Mouse (Mus musculus) midbrain, embryonic 16.5 days (tissue): ENCODE measurements around the gene Cd53. TPM values are rescaled to one million over a fixed set of nuclear protein-coding genes. Genes with fewer than 3 reads are reported as not detected.

Experiments
- ATAC-seq: fragments of 200-750 bp; cut with Nextera tagmentation; 2 replicates; pipeline ENCODE4 v1.8.0; 2017; ENCODE audit warnings: moderate TSS enrichment
- H3K27ac ChIP-seq: fragments of 300-500 bp; sonication (generic); 2 replicates; pipeline ENCODE4 v1.5.1; 2014; ENCODE audit warnings: mild to moderate bottlenecking, low read length, mixed read lengths
- H3K27me3 ChIP-seq: fragments of 300-500 bp; sonication (generic); 2 replicates; pipeline ENCODE4 v1.6.1; 2014; ENCODE audit warnings: low read depth, low read length, mixed read lengths; ENCODE audit not compliant: control insufficient read depth, insufficient read depth
- H3K36me3 ChIP-seq: fragments of 300-500 bp; sonication (generic); 2 replicates; pipeline ENCODE4 v1.6.1; 2014; ENCODE audit warnings: mild to moderate bottlenecking, low read length, moderate library complexity, mixed read lengths; ENCODE audit not compliant: control insufficient read depth, insufficient read depth
- H3K4me1 ChIP-seq: fragments of 300-500 bp; sonication (generic); 2 replicates; pipeline ENCODE4 v1.6.1; 2014; ENCODE audit warnings: mild to moderate bottlenecking, low read length, mixed read lengths; ENCODE audit not compliant: control insufficient read depth, insufficient read depth
- H3K4me2 ChIP-seq: fragments of 300-500 bp; sonication (generic); 2 replicates; pipeline ENCODE4 v1.6.1; 2014; ENCODE audit warnings: mild to moderate bottlenecking, low read length, mixed read lengths
- H3K4me3 ChIP-seq: fragments of 300-500 bp; sonication (generic); 2 replicates; pipeline ENCODE4 v1.5.1; 2014; ENCODE audit warnings: low read depth, mild to moderate bottlenecking, low read length, moderate library complexity, mixed read lengths
- H3K9ac ChIP-seq: fragments of 300-500 bp; sonication (generic); 2 replicates; pipeline ENCODE4 v1.6.1; 2014; ENCODE audit warnings: low read depth, low read length, mixed read lengths
- H3K9me3 ChIP-seq: fragments of 300-500 bp; sonication (generic); replicated peaks from 2 replicates; pipeline ENCODE4 v1.6.1; 2014; ENCODE audit warnings: mild to moderate bottlenecking, low read length, mixed read lengths; ENCODE audit not compliant: control insufficient read depth, poor library complexity, severe bottlenecking
- whole genome bisulfite sequencing: fragments of 180-500 bp; shearing (Covaris S2); extraction: QIAGEN DNeasy Blood & Tissue Kit; methylation state at CpG from one replicate; pipeline ENCODE4 v1.1.7; 2014; 5-methylcytosine and 5-hydroxymethylcytosine counted together
- polyA plus RNA-seq: library from polyadenylated mRNA; unstranded; fragments of >200 nt; fragmentation: Nextera tagmentation; extraction: Ambion mirVana; gene quantifications from 2 replicates; pipeline ENCODE4 v1.2.1, GENCODE M21; 2015

Cd53 gene
- 3.3 and 5.0 TPM in 2 replicates for polyA plus RNA-seq

DNA sequence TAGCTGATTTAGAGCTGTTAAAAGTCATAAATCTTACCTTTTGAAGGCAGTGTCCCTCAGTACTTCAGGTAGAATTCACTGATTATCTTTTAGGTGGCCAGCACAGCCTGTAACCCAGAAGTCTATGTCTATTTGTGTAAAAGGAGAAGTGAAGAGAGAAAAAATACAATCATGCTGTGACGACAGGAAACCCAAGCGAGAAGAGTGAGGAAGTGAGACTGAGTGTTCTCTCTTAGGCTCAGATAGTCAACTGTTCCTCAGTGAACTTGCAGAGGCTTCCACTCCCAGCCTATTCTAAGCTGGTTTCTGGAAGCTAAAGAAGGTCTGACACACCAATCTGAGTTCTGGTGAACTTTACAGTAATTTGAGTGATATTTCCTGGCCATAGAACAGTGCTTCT, at the start of gene Cd53:
Cd53 (minus strand) TSS at position 220 of the 400 bp plus-strand sequence.
- H3K36me3 ChIP-seq = no peaks in the 10 kb centered on the region
- ATAC-seq = no peak
- H3K9ac ChIP-seq = no peak within 1 kb of the TSS
- H3K4me1 ChIP-seq = no peaks in the 10 kb centered on the region
- no peaks in the 10 kb centered on the region for H3K9me3 ChIP-seq
- no peak within 1 kb of the TSS for H3K27ac ChIP-seq
- H3K4me2 ChIP-seq = no peak within 1 kb of the TSS
- H3K4me3 ChIP-seq = no peak within 1 kb of the TSS
- no peaks in the 10 kb centered on the region for H3K27me3 ChIP-seq
- 89% methylated on average over 2 of the region's 2 CpGs for WGBS

DNA sequence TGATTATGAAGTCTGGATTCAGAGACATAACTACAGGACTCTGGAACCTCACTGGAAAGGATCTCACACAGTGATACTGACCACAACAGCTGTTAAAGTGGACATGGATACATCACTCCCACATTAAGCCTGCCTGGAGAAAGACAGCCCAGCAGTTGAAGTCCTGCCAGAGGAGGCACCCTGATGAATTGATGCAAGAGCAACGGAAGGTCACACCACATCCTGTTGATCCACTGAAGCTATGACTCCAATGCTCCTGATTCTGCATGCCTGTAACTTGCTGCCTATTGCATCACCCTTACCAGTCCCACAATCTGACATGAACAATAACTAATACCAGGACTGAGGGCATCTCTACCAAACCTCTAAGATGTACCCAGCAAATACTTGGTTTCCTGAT, 42.2 kb upstream of the Cd53 start:
- Histone ChIP-seq H3K4me1 (no peaks in the 10 kb centered on the region), H3K36me3 (no peaks in the 10 kb centered on the region), H3K9ac (no peak overlapping the region), H3K27ac (no peak overlapping the region), H3K9me3 (0 out of 2 replicates have a peak, but pooled peaks cover 2% of the 10 kb centered on the region), H3K4me2 (no peak overlapping the region), H3K4me3 (no peak overlapping the region), H3K27me3 (no peaks in the 10 kb centered on the region)
- ATAC-seq = no peak
- 83% methylated on average over 1 of the region's 1 CpGs for WGBS

DNA sequence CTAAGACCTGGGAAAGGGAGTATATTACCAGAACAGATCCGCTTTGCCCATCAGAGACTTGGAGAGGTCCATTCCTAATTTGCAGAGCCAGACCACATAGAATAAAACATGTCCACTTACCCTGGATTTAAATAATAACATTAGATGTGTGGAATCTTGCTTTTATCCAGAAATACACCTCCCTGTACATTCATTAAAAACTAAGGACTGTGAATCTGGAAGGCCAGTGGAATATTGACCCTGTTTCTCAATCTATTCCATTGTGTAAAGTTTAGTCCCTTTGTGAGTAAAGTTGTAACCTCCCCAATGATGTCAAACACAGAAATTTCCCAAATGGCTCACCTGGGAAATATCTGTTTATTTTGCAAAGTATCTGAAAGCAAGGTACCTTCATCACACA, 36.2 kb upstream of the Cd53 start, which contains the start of gene Olfr266:
Olfr266 (minus strand) TSS at position 101 of the 400 bp plus-strand sequence.
- H3K4me1 ChIP-seq = no peaks in the 10 kb centered on the region
- ATAC-seq = no peak
- H3K9ac ChIP-seq = no peak within 1 kb of the TSS
- H3K36me3 ChIP-seq = no peaks in the 10 kb centered on the region
- no peaks in the 10 kb centered on the region; the same call in 1 of the 2 replicates for H3K9me3 ChIP-seq
- no peak within 1 kb of the TSS for H3K4me2 ChIP-seq
- H3K27ac ChIP-seq = no peak within 1 kb of the TSS
- no peak within 1 kb of the TSS for H3K4me3 ChIP-seq
- 89% methylated on average over 1 of the region's 1 CpGs for WGBS
- no peaks in the 10 kb centered on the region for H3K27me3 ChIP-seq

DNA sequence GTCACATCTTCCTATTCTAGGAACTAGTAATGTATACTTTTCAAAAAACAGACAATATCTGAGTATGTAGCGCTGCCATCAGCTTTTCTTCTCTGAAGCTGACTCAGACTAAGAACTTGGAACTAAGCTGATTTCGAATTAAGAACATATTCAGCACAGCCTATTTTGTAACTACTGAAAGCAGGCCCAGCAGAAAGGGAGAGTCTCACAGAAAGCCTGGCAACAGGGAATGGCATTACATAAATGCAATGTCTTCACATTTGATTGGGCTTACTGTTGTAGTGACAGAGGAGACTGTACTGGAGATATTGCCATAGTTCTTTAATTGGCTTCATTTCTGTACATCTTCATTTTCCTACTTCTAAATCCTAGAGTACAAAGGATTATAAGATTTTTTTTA, 27.7 kb upstream of the Cd53 start:
- Histone ChIP-seq H3K27ac (no peak overlapping the region), H3K4me2 (no peak overlapping the region), H3K36me3 (no peaks in the 10 kb centered on the region), H3K27me3 (no peaks in the 10 kb centered on the region), H3K4me3 (no peak overlapping the region), H3K9ac (no peak overlapping the region), H3K4me1 (no peaks in the 10 kb centered on the region), H3K9me3 (no peaks in the 10 kb centered on the region; the same call in 1 of the 2 replicates)
- WGBS = 72% methylated on average over 2 of the region's 2 CpGs
- no peak for ATAC-seq

DNA sequence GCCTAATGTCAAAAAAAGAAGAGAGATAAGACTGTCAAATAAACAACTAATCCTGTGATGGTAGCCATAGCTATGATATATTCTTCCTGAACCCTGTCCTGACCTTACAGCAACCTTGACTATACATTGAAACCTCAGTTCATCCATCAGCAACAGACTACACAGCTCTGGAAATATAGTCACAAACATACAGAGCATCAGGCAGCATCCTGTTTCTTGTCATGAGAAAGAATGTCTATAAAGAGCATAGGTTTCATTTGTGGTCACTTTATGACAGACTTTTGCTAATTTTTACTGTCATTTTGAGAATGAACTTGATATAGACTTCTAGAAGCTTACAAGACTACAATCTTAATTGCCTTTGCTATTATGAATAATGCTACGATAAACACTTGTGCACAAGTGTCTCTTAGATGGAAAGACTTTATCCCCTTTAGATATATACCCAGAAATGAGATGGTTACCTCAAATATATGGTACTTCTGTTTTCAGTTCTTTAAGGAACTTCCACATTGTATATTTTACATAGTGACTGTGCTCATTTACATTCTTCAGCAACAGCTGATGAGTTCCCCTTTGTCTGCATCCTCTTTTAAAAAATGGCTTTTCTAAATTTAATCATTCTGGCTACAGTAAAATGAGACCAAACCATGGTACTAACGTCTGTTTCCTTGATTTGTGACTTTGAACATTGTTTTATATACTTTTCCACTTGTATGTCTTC, 19.2 kb upstream of the Cd53 start:
- no peak overlapping the region for H3K27ac ChIP-seq
- WGBS = 66% methylated on average over 2 of the region's 2 CpGs
- ATAC-seq = no peak

DNA sequence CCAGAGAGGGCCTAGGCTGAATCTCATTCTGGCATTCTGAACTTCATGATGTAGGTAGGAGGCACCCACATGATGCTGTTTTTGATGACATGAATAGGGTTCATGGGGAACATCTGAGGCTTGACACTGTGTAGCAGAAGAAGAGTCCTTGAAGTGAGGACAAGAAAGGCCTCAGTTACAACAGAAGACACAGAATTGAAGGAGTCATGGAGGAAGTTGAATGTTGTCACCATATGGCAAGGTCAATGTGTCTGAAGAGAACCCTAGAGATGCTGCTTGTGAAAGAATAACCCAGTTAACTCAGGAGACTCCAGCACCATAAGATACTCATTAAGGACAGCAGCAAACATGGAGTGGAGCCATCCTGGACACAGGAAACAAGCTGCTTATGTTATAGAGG, 8.1 kb upstream of the Cd53 start:
- Histone ChIP-seq H3K27me3 (no peaks in the 10 kb centered on the region), H3K4me2 (no peak overlapping the region), H3K4me1 (no peaks in the 10 kb centered on the region), H3K36me3 (no peaks in the 10 kb centered on the region), H3K9me3 (no peaks in the 10 kb centered on the region), H3K27ac (no peak overlapping the region), H3K4me3 (no peak overlapping the region), H3K9ac (no peak overlapping the region)
- ATAC-seq = no peak

More for the DNA sequence above, 19.2 kb upstream of the Cd53 start:
- Histone ChIP-seq H3K4me2 (no peak overlapping the region), H3K36me3 (no peaks in the 10 kb centered on the region), H3K4me3 (no peak overlapping the region), H3K27me3 (no peaks in the 10 kb centered on the region), H3K9ac (no peak overlapping the region), H3K9me3 (no peaks in the 10 kb centered on the region), H3K4me1 (no peaks in the 10 kb centered on the region)

DNA sequence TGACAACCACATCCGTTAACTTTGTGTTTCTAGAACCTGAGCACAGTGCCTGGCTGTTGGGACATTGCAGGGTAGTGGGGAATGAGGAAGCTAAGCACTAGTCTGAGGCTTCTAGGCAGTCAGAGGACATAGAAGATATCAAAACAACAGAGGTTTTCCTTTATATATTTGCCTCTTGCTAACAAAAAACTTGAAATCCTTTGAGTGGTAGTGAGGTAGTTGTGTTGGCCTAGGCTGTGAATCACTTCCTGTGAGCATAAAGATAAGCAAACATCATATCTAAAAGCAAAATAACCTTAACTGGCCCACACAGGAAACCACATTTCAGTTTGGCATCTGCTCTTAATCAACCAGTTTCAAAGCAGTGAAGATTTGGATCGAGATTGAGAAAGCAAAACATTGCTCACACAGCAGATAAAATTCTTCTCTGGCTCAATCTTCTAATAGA, 1.5 kb downstream of the Cd53 start:
- Histone ChIP-seq H3K4me3 (no peak overlapping the region), H3K9ac (no peak overlapping the region), H3K27me3 (no peaks in the 10 kb centered on the region), H3K27ac (no peak overlapping the region), H3K36me3 (no peaks in the 10 kb centered on the region), H3K4me2 (no peak overlapping the region), H3K4me1 (no peaks in the 10 kb centered on the region), H3K9me3 (no peaks in the 10 kb centered on the region)
- ATAC-seq = no peak
- WGBS = 62% methylated on average over 2 of the region's 2 CpGs

DNA sequence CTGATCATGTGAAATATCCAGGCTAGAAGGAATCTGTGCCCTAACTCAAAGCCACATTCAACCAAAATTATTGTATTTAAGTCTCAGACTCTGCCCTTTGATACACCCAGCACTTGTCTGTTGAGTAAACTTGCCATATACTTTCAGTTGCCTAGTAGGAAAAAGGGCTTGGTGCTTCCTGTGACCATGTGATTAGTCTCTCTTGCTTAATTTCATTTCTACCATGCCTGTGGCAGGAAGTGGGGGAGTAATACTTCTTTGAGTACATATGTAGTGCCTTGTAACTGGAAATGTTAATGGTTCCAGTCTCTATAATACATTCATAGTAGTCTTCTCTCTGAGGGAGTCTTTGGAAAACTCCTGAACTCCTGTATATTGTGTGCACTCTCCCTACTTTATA, 2.0 kb downstream of the Cd53 start:
- H3K4me2 ChIP-seq = no peak overlapping the region
- H3K4me3 ChIP-seq = no peak overlapping the region
- H3K27ac ChIP-seq = no peak overlapping the region
- H3K4me1 ChIP-seq = no peaks in the 10 kb centered on the region
- H3K9me3 ChIP-seq = no peaks in the 10 kb centered on the region
- H3K36me3 ChIP-seq = no peaks in the 10 kb centered on the region
- no peak overlapping the region for H3K9ac ChIP-seq
- no peak for ATAC-seq
- no peaks in the 10 kb centered on the region for H3K27me3 ChIP-seq

DNA sequence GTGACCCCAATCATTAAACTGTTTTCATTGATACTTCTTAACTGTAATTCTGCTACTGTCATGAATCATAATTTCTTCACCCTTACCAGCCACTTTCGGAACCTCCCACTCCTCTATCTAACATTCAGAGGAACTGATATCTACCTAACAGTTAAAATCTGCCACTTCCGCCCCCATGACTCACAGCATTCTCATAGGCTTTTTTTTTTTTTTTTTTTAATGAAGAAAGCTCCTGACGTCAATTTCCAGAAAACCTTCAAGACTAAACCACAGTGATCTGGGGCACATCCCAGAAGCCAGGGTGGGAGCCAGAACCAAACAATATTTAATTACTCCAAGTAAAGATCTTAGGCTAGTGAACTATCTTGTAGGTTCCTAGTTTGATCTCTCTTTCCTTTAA, 4.8 kb downstream of the Cd53 start:
- no peak for ATAC-seq
- H3K9ac ChIP-seq = no peak overlapping the region

More for the DNA sequence above, 4.8 kb downstream of the Cd53 start:
- Histone ChIP-seq H3K4me1 (no peaks in the 10 kb centered on the region), H3K27me3 (no peaks in the 10 kb centered on the region), H3K27ac (no peak overlapping the region), H3K4me2 (no peak overlapping the region), H3K4me3 (no peak overlapping the region), H3K9me3 (no peaks in the 10 kb centered on the region), H3K36me3 (no peaks in the 10 kb centered on the region)
- 82% methylated on average over 3 of the region's 3 CpGs for WGBS
